Mouse (Mus musculus) R1 (cell line): ENCODE results near the gene Nrgn.

Source experiments
- DNase-seq: peaks from one replicate; pipeline ENCODE4 v3.0.0-alpha.2; 2018; ENCODE audit warnings: low read depth, low spot score

The Nrgn gene

DNA sequence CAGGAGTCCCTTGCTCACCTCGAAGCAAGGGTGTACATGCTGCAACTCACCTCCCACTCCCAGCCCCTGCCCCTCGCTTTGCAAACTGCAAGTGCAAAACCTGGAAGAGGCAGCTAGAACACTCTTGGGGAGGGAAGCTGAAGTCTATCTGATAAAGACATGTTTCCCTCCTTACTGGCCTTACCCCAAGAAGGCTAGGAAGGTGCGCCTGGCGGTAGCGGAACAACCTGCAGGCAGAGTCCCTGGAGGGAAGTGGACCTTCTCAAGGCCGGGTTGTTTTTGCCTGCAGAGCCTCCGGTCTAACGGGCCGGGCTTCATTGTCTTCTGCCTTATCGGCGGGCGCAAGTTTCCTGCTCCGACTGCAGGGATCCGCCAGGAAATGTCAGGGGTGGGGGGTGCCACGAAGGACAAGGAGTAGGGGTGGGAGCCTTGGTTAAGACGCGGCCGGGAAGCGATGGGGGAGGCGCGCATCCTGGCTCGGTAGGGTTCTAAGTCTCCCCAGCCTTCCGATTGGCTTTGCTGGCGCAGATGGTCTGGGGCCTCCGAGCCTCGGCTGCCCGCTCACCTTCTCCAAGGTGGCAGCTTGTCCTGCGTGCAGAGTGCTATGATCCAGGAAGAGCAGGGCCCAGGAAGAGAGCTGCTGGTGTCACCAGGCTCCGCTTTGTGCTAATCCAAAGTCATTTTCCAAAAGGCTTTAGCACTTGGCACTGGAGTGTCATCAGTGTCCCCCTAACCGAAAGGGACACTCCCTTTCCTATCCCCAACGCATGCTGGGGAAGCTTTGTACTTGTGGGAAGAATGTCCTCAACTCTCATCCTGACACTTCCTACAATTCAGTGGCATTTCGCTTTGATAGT, 22.4 kb downstream of the Nrgn start:
- DNase-seq = peak; percentile 75

DNA sequence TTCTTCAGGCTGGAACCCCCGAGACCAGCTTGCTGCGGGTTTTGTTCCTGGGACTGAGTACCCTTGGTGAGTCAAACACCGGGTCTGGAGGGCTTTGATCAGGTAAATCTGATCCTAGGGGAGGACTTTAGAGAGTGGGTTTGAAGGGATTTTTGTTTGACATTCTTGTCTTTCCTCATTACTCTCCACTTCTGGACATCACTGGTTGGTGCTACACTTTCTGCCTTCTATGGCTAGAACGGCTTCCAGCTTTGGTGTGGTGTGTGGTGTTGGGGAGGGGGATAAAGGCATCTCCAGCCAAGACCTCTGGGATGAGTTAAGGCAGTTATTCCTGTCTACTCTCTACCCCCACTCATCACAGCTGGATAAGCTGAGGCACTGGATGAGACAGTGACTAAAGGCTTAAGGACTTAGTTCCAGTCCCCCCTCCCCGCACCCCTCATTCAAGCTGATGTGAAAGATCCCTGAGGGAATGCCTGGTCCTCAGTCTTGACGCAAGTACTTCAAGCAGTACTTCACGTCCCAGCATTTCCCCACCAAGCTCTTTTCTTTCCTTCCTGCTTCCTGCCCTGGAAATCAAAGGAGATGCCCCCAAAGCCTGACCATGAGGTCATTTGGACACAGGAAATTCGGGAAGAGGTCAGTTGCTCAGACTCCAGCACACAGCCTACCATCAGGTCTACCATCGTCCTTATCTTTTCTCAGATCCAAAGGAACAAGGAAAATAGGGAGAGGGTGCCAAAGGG, 24.3 kb downstream of the Nrgn start:
- no peak for DNase-seq

- DNase-seq = peak; percentile 48
These were observed 25.1 kb downstream of the Nrgn start, which contains the start of gene Esam for GRCm38 (mm10) chr9:37527396-37528224. Gene Esam, plus strand, starts transcription at chr9:37528078.

DNA sequence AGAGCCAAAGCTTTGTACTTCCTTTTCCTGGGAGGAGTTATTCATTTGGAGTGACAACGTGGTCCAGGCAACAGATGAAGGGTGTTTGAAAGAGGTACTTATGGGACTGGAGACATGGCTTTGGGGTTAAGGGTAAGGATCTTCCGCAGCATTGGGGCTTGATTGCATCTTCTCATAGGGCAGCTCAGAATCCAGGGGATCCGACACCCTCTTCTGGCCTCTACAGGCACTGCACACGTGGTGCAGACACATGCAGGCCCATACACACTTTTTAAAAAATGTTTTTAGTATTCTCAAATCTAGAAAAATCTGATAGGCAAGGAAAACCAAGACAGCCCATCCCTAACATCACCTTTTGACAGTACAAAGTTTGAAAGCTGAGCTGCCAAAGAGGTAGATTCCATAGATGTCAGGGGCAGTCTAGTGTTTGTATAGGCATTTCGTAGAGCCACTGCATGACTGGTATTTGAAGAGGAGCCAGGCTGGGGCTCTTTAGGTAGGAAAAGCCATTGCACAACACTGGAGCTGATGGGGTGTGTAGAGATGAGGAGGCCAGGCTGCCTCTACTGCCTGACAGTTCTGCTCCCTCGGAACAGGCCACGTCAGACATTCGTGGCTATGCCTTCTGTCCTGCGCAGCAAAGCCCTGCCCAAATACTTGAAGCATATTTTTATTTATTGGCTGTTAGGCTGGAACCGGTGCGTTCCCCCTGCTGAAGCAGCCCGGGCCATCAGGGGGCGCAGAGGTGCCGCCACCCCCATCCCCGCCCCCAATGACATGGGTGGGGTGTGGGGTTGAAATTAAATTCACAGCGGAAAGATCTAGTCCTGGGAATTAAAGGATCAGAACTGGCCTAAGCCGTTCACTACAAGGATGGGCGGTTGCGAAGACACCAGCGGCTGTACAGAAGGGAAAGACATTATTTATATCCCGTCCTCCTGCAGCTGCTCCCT, 26.0 kb downstream of the Nrgn start:
- peak; percentile 58 for DNase-seq

DNA sequence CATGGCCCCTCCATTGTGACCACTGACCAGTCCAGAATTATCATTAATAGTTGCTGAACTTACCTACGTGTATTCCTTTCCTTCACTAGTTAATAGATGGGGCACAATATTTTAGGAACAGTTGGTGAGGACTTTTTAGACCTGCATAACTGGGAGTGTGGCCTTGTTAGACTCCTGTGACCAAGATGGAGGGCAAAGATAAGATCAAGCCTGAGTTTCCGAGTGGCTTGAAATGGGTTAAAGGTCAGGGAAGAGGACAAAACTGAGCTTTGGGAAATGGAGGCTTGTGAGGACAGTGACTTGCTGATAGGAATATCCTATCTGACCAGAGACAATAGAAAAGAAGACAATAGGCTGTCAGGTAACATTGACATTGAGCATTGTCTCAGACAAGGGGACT, 27.2 kb downstream of the Nrgn start:
- DNase-seq = peak; percentile 36

- DNase-seq = no peak
These were observed 32.7 kb downstream of the Nrgn start for GRCm38 (mm10) chr9:37519995-37520394.

DNA sequence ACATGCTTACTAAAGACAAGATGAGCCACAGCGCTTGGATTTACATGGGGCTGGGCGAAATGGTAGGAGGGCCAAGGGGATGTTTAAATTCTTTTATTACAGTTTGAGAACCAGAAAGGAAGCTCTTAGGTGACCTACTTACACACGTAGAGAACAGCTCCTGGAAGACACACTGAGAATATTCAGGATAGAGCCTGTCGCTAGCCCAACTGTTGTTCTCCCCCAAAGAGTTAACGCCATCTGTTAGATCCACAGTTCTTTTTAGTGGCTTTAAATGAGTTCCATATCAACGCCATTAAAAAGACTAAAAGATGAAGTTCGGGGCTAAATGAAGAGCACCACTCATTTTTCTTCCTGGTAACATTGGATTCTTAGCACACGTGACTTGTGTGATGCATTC, 33.7 kb downstream of the Nrgn start:
- DNase-seq = no peak

DNA sequence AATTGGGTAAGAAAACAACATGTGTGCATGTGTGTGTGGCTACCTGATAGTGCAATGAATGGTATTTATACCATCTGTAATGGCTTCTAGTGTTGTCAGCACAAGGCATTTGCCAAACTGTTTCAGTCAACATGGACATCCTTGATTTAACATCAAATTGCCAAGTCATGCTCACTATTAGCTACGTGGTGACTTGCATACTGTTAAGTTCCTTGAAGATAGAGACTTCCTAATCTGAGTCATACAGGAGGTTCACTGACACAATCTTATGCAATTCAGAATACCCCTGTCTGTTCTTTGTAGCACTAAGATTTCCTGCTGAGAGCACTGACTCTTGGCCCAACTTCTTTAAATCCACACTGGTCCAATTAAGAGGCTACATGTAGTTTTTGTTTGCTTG, 35.2 kb downstream of the Nrgn start:
- peak; percentile 45 for DNase-seq

- DNase-seq = no peak
These were observed 38.2 kb downstream of the Nrgn start for GRCm38 (mm10) chr9:37514456-37514855.

- peak; percentile 69 for DNase-seq
These were observed 40.6 kb downstream of the Nrgn start for GRCm38 (mm10) chr9:37512097-37512496.

- no peak for DNase-seq
These were observed 46.7 kb downstream of the Nrgn start for GRCm38 (mm10) chr9:37506023-37506422.

DNA sequence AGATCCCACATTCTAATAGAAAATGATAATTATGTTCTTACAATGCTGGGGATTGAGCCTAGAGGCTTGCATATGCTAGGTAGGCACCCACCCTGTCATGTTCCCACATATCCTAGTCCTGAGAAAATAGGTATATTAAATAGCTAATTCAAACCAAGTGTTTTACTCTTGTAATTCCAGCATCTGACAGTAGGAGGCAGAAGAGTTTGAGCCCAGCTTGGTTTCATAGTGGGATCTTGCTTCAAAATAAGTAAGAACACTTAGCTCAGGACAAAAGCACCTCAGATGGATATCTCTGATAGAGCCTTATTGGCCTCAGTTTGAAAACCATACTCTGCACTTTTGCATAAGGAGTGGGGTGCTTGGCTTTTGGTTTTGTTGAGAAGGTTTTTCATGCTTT, 48.4 kb downstream of the Nrgn start:
- peak; percentile 80 for DNase-seq

GRCm38 (mm10) chr9:37501170-37501569, 51.5 kb downstream of the Nrgn start:
- DNase-seq = no peak

DNA sequence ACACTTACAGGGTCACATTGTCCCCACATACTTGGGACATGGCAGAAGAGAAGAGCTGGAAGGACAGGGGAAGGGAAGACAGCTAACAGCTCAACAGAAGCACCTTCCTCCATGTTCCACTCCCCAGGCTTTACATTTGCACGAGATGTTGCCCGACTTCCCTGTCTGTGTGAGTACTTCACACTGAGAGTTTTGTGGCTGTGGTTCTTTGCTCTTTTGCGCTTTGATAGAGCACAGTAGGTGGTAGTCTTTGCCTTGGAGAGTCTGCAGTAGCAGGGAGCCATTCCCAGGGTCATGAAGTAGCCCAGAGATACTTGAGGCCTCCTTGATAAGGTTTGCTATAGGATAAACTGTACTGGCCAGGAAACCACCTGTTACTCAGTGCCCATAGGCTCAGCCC, 52.5 kb downstream of the Nrgn start:
- peak; percentile 70 for DNase-seq

GRCm38 (mm10) chr9:37496325-37496724, 56.4 kb downstream of the Nrgn start:
- no peak for DNase-seq

GRCm38 (mm10) chr9:37495761-37496160, 56.9 kb downstream of the Nrgn start:
- DNase-seq = no peak
